23 mouse cellular contexts compared by ENCODE assay signal in genomic region chr2:156080391-156080790, GRCm38 (mm10). TPM values are rescaled to one million over a fixed set of nuclear protein-coding genes. Genes with fewer than 3 reads are reported as not detected.
DNase-seq lines count a peak whose midpoint lies in the region; ATAC-seq and TF ChIP-seq lines count a peak whose summit lies in the region.
"Had no signal": no experiment of that assay in that cellular context is flagged by ENCODE, and none has a peak within 500 bp of the region (broad histone marks: within the 10 kb centered on the region; RNA-seq: fewer than 3 reads in every experiment).

No protein-coding gene starts in this region.

- ATAC-seq in heart, embryonic 16.5 days (replicated peaks; ENCODE audit: extremely low read depth, insufficient read depth, low FRiP score): no peak
- ATAC-seq: CD4-positive, CD25-positive, alpha-beta regulatory T cell, adult 4 months; forebrain, embryonic 14.5 days; inflammation-experienced regulatory T-cells, adult 6 months had no signal

- H3K9ac ChIP-seq in heart, embryonic 16.5 days (ENCODE audit: low read length): no peak overlapping the region
- H3K9ac ChIP-seq: hindbrain, embryonic 15.5 days had no signal

- H3K27ac ChIP-seq in cerebellum, adult 2 months (ENCODE audit: insufficient read depth, low read length): peak overlapping the region; percentile 48
- no peak overlapping the region for H3K27ac ChIP-seq in heart, embryonic 10.5 days
- peak overlapping the region; percentile 11; the same call in 1 of the 2 replicates for H3K27ac ChIP-seq in heart, embryonic 16.5 days (ENCODE audit: low read length)
- H3K27ac ChIP-seq: embryonic facial prominence, embryonic 13.5 days; hindbrain, embryonic 15.5 days had no signal

- no peak for TF ChIP-seq CTCF in cerebellum, adult 2 months (IDR thresholded peaks at IDR 0.05; ENCODE audit: borderline replicate concordance, insufficient read depth, low read depth, low read length)

- TF ChIP-seq POLR2A in cerebellum, adult 2 months (IDR thresholded peaks at IDR 0.05; ENCODE audit: borderline replicate concordance, insufficient read depth, low read length): no peak

- 86% methylated on average over 7 of the region's 7 CpGs for WGBS in cerebellum, adult 2 months
- WGBS in heart, embryonic 10.5 days: 84% methylated on average over 7 of the region's 7 CpGs
- WGBS in heart, embryonic 16.5 days: 74% methylated on average over 7 of the region's 7 CpGs

- H3K4me3 ChIP-seq in cerebellum, adult 2 months (replicated peaks; ENCODE audit: insufficient read depth, low read depth, low read length): no peak overlapping the region
- H3K4me3 ChIP-seq in heart, embryonic 10.5 days: no peak overlapping the region
- H3K4me3 ChIP-seq in heart, embryonic 16.5 days (ENCODE audit: low read length): no peak overlapping the region
- H3K4me3 ChIP-seq: embryonic facial prominence, embryonic 13.5 days; hindbrain, embryonic 15.5 days had no signal

- H3K9me3 ChIP-seq in heart, embryonic 10.5 days: no peaks in the 10 kb centered on the region
- H3K9me3 ChIP-seq in heart, embryonic 16.5 days (replicated peaks; ENCODE audit: control insufficient read depth, low read length): no peaks in the 10 kb centered on the region
- H3K9me3 ChIP-seq: embryonic facial prominence, embryonic 13.5 days; G1E; hindbrain, embryonic 15.5 days had no signal

- H3K27me3 ChIP-seq in cerebellum, adult 2 months (ENCODE audit: control insufficient read depth, insufficient read depth, low read length): no peaks in the 10 kb centered on the region
- H3K27me3 ChIP-seq in heart, embryonic 10.5 days (ENCODE audit: insufficient read depth, poor library complexity, severe bottlenecking): no peaks in the 10 kb centered on the region
- no peaks in the 10 kb centered on the region for H3K27me3 ChIP-seq in heart, embryonic 16.5 days (ENCODE audit: control insufficient read depth, insufficient read depth, low read length)
- H3K27me3 ChIP-seq: embryonic facial prominence, embryonic 13.5 days; hindbrain, embryonic 15.5 days had no signal

- peaks cover 34% of the 10 kb centered on the region for H3K4me1 ChIP-seq in cerebellum, adult 2 months (ENCODE audit: control insufficient read depth, insufficient read depth, low read length)
- peaks cover 27% of the 10 kb centered on the region for H3K4me1 ChIP-seq in heart, embryonic 10.5 days
- peaks cover 14% of the 10 kb centered on the region for H3K4me1 ChIP-seq in heart, embryonic 16.5 days (ENCODE audit: control insufficient read depth, insufficient read depth, low read length)
- H3K4me1 ChIP-seq: hindbrain, embryonic 15.5 days had no signal

- H3K36me3 ChIP-seq in heart, embryonic 10.5 days: peaks cover 39% of the 10 kb centered on the region
- peaks cover 22% of the 10 kb centered on the region for H3K36me3 ChIP-seq in heart, embryonic 16.5 days (ENCODE audit: control insufficient read depth, insufficient read depth)

- DNase-seq in cerebellum, adult 2 months: no peak
- no peak for DNase-seq in cerebellum, postnatal 25 days
- DNase-seq in heart, embryonic 10.5 days (ENCODE audit: low spot score): peak; percentile 60
- no peak for DNase-seq in heart, adult 18-20 months
- no peak for DNase-seq in heart, postnatal 4 days
- peak; percentile 2 for DNase-seq in kidney, postnatal 10 days
- no peak for DNase-seq in kidney, postnatal 14 days
- DNase-seq: adrenal gland, adult 8-10 months; B cell, adult 2 months; cerebellum, adult 11 months; heart, postnatal 36 days; kidney, adult 18-20 months had no signal

- no peak overlapping the region for H3K4me2 ChIP-seq in heart, embryonic 16.5 days (ENCODE audit: low read depth, low read length)
- H3K4me2 ChIP-seq: embryonic facial prominence, embryonic 13.5 days; hindbrain, embryonic 15.5 days had no signal

RNA-seq across cellular contexts. Expression of gene Spag4, which starts 15.4 kb away (rescaled TPM):
- 5.4 and 6.1 TPM in 2 replicates for polyA plus RNA-seq in cerebellum, adult 2 months (2012; rRNA removed)
- polyA plus RNA-seq in heart, embryonic 10.5 days (2016; fragmentation: Nextera tagmentation; extraction: Ambion mirVana): 3.4 and 5.0 TPM in 2 replicates
- total RNA-seq in heart, adult 18-20 months (2021): 1 to 10 TPM; 1.5 to 2.1 TPM
- polyA plus RNA-seq in heart, embryonic 16.5 days (2015; fragmentation: Nextera tagmentation; extraction: Ambion mirVana): 1.4 and 1.6 TPM in 2 replicates
- total RNA-seq in heart, postnatal 4 days (2021): 1 to 10 TPM in 1 of 2 experiments, under 1 TPM in 1; 0.79 to 1.5 TPM

RNA-seq across cellular contexts. Expression of gene Fer1l4, which starts 27.6 kb away (rescaled TPM):
- polyA plus RNA-seq in cerebellum, adult 2 months (2012; rRNA removed): 0.23 TPM in 1 of 2 replicates, not detected in the other
- not detected in 2 replicates for polyA plus RNA-seq in heart, embryonic 10.5 days (2016; fragmentation: Nextera tagmentation; extraction: Ambion mirVana)
- not detected for total RNA-seq in heart, adult 18-20 months (2021)
- polyA plus RNA-seq in heart, embryonic 16.5 days (2015; fragmentation: Nextera tagmentation; extraction: Ambion mirVana): not detected in 2 replicates
- not detected for total RNA-seq in heart, postnatal 4 days (2021)
- total RNA-seq: adrenal gland, adult 8-10 months; adrenal gland, postnatal 4 days; gastrocnemius, adult 8-10 months; gastrocnemius, postnatal 4 days; heart, adult 8-10 months; heart, postnatal 36 days had no signal
- polyA plus RNA-seq: CD4-positive, CD25-positive, alpha-beta regulatory T cell, adult 4 months; forebrain, embryonic 14.5 days; G1E; hindbrain, embryonic 15.5 days; inflammation-experienced regulatory T-cells, adult 6 months had no signal

RNA-seq across cellular contexts. Expression of gene Cpne1, which starts 31.4 kb away (rescaled TPM):
- polyA plus RNA-seq in cerebellum, adult 2 months (2012; rRNA removed): 50.9 and 54.3 TPM in 2 replicates
- 42.6 and 55.3 TPM in 2 replicates for polyA plus RNA-seq in heart, embryonic 10.5 days (2016; fragmentation: Nextera tagmentation; extraction: Ambion mirVana)
- 10 to 100 TPM; 11.2 to 12.1 TPM for total RNA-seq in heart, adult 18-20 months (2021)
- 27.9 and 29.2 TPM in 2 replicates for polyA plus RNA-seq in heart, embryonic 16.5 days (2015; fragmentation: Nextera tagmentation; extraction: Ambion mirVana)
- total RNA-seq in heart, postnatal 4 days (2021): 10 to 100 TPM; 16.4 to 19.3 TPM

RNA-seq across cellular contexts. Expression of gene Rbm12, which starts 31.4 kb away (rescaled TPM):
- 9.2 and 12.6 TPM in 2 replicates for polyA plus RNA-seq in cerebellum, adult 2 months (2012; rRNA removed)
- polyA plus RNA-seq in heart, embryonic 10.5 days (2016; fragmentation: Nextera tagmentation; extraction: Ambion mirVana): 33.0 and 35.1 TPM in 2 replicates
- 10 to 100 TPM; 11.3 to 12.3 TPM for total RNA-seq in heart, adult 18-20 months (2021)
- polyA plus RNA-seq in heart, embryonic 16.5 days (2015; fragmentation: Nextera tagmentation; extraction: Ambion mirVana): 17.7 and 20.7 TPM in 2 replicates
- 10 to 100 TPM; 40.2 to 43.6 TPM for total RNA-seq in heart, postnatal 4 days (2021)

RNA-seq across cellular contexts. Expression of gene Gm28036, which starts 46.5 kb away (rescaled TPM):
- 4.0 and 5.7 TPM in 2 replicates for polyA plus RNA-seq in cerebellum, adult 2 months (2012; rRNA removed)
- 12.4 and 18.4 TPM in 2 replicates for polyA plus RNA-seq in heart, embryonic 10.5 days (2016; fragmentation: Nextera tagmentation; extraction: Ambion mirVana)
- total RNA-seq in heart, adult 18-20 months (2021): 10 to 100 TPM in 1 of 2 experiments, 1 to 10 TPM in 1; 6.5 to 12.3 TPM
- 10.8 and 14.1 TPM in 2 replicates for polyA plus RNA-seq in heart, embryonic 16.5 days (2015; fragmentation: Nextera tagmentation; extraction: Ambion mirVana)
- 10 to 100 TPM; 30.3 to 33.8 TPM for total RNA-seq in heart, postnatal 4 days (2021)

Comparison
In these comparisons a context has a peak if more than half of its experiments do, and no peak if none do; other contexts are left out.
1. DNase-seq: peak in heart, embryonic 10.5 days (single experiment) and kidney, postnatal 10 days (single experiment); none in cerebellum, adult 2 months (0 of 2), cerebellum, postnatal 25 days (0 of 2), heart, adult 18-20 months (0 of 2), heart, postnatal 4 days (single experiment) and kidney, postnatal 14 days (single experiment).